Mouse (Mus musculus) G1E (cell line): ENCODE measurements around the gene Rassf2.

Source experiments
- CTCF ChIP-seq: IDR thresholded peaks from 2 replicates; pipeline ENCODE4 v1.5.1; 2012; ENCODE audit warnings: low read depth, low read length, inconsistent platforms, mixed read lengths
- GATA1 ChIP-seq: IDR thresholded peaks from 2 replicates; pipeline ENCODE4 v1.6.1; 2012; ENCODE audit warnings: borderline replicate concordance, low read length, inconsistent platforms, mixed read lengths

- TF ChIP-seq CTCF: no peak
- no peak for TF ChIP-seq GATA1
Measured at GRCm38 (mm10) chr2:131954835-131955234, 75.2 kb downstream of the Rassf2 start.
